Mouse (Mus musculus) limb, embryonic 13.5 days (tissue): ENCODE data around the gene Gm21731. TPM values are rescaled to one million over a fixed set of nuclear protein-coding genes. Genes with fewer than 3 reads are reported as not detected.
"Not testable (repeated sequence)": the region's sequence is repeated elsewhere in the genome, so short reads cannot be mapped to it uniquely, and the experiment has no call there.

Source experiments
- ATAC-seq: fragments of 200-750 bp; cut with Nextera tagmentation; 2 replicates; pipeline ENCODE4 v1.8.0; 2017; ENCODE audit warnings: low read depth, moderate number of reproducible peaks, moderate TSS enrichment; ENCODE audit not compliant: low FRiP score
- H3K27ac ChIP-seq: fragments of 300-500 bp; sonication (generic); 2 replicates; pipeline ENCODE4 v1.5.1; 2015; ENCODE audit warnings: inconsistent platforms, mild to moderate bottlenecking, moderate library complexity
- H3K27me3 ChIP-seq: fragments of 300-500 bp; sonication (generic); 2 replicates; pipeline ENCODE4 v1.6.1; 2015; ENCODE audit warnings: mild to moderate bottlenecking, inconsistent platforms
- H3K36me3 ChIP-seq: fragments of 300-500 bp; sonication (generic); 2 replicates; pipeline ENCODE4 v1.6.1; 2015; ENCODE audit warnings: inconsistent platforms, mild to moderate bottlenecking, moderate library complexity
- H3K4me1 ChIP-seq: fragments of 300-500 bp; sonication (generic); 2 replicates; pipeline ENCODE4 v1.6.1; 2015; ENCODE audit warnings: inconsistent platforms
- H3K4me2 ChIP-seq: fragments of 300-500 bp; sonication (generic); replicated peaks from 2 replicates; pipeline ENCODE4 v1.6.1; 2015; ENCODE audit warnings: inconsistent platforms, mild to moderate bottlenecking, moderate library complexity
- H3K4me3 ChIP-seq: fragments of 300-500 bp; sonication (generic); 2 replicates; pipeline ENCODE4 v1.5.1; 2015; ENCODE audit warnings: moderate library complexity, mild to moderate bottlenecking, inconsistent platforms
- H3K9ac ChIP-seq: fragments of 300-500 bp; sonication (generic); 2 replicates; pipeline ENCODE4 v1.6.1; 2015; ENCODE audit warnings: mild to moderate bottlenecking, inconsistent platforms
- H3K9me3 ChIP-seq: fragments of 300-500 bp; sonication (generic); 2 replicates; pipeline ENCODE4 v1.6.1; 2016; ENCODE audit warnings: inconsistent platforms
- WGBS: fragments of 180-500 bp; shearing (Covaris S2); methylation state at CpG from one replicate; pipeline ENCODE4 v1.1.7; 2015; 5-methylcytosine and 5-hydroxymethylcytosine counted together
- polyA plus RNA-seq: library from polyadenylated mRNA; unstranded; fragments of >200 nt; fragmentation: Nextera tagmentation; extraction: Ambion mirVana; gene quantifications from 2 replicates; pipeline ENCODE4 v1.2.1, GENCODE M21; 2015

The Gm21731 gene
- not detected in 2 replicates for polyA plus RNA-seq

GRCm38 (mm10) chr13:120238811-120239210 lies at the start of gene Gm21731:
TSS of gene Gm21731 (plus strand) at chr13:120239111.
- not testable (repeated sequence) for ATAC-seq, H3K4me2 ChIP-seq, H3K27me3 ChIP-seq, H3K4me3 ChIP-seq, H3K36me3 ChIP-seq, H3K27ac ChIP-seq, H3K4me1 ChIP-seq, H3K9me3 ChIP-seq, H3K9ac ChIP-seq

GRCm38 (mm10) chr13:120196189-120196821 lies 42.6 kb upstream of the Gm21731 start:
- not testable (repeated sequence) for H3K4me3 ChIP-seq, ATAC-seq, H3K9me3 ChIP-seq, H3K27ac ChIP-seq, H3K27me3 ChIP-seq, H3K4me2 ChIP-seq, H3K4me1 ChIP-seq, H3K9ac ChIP-seq, H3K36me3 ChIP-seq
- WGBS = 69% methylated on average over 7 of the region's 8 CpGs

- not testable (repeated sequence) for H3K27me3 ChIP-seq, H3K27ac ChIP-seq, H3K9me3 ChIP-seq, H3K4me3 ChIP-seq, ATAC-seq, H3K9ac ChIP-seq, H3K36me3 ChIP-seq, H3K4me1 ChIP-seq, H3K4me2 ChIP-seq
- no CpG with 5 or more reads among the region's 2 CpGs for WGBS
These were observed 23.1 kb upstream of the Gm21731 start, which contains the start of gene Gm21762 for GRCm38 (mm10) chr13:120215847-120216246. TSS of gene Gm21762 (minus strand) at chr13:120215947.

GRCm38 (mm10) chr13:120220922-120221321 lies 18.0 kb upstream of the Gm21731 start:
- not testable (repeated sequence) for H3K27ac ChIP-seq, H3K4me1 ChIP-seq, H3K4me2 ChIP-seq, H3K9me3 ChIP-seq, H3K4me3 ChIP-seq, H3K27me3 ChIP-seq, H3K36me3 ChIP-seq, ATAC-seq, H3K9ac ChIP-seq
- WGBS = 82% methylated on average over 5 of the region's 5 CpGs

GRCm38 (mm10) chr13:120223012-120223659 lies 15.8 kb upstream of the Gm21731 start:
- H3K4me2 ChIP-seq, H3K9ac ChIP-seq, H3K4me3 ChIP-seq, H3K4me1 ChIP-seq, H3K27ac ChIP-seq, ATAC-seq, H3K9me3 ChIP-seq, H3K36me3 ChIP-seq, H3K27me3 ChIP-seq: not testable (repeated sequence)
- 94% methylated on average over 16 of the region's 25 CpGs for WGBS

- WGBS = 96% methylated on average over 17 of the region's 17 CpGs
- not testable (repeated sequence) for ATAC-seq
These were observed 7.1 kb upstream of the Gm21731 start for GRCm38 (mm10) chr13:120231798-120232197.

GRCm38 (mm10) chr13:120232447-120233049 lies 6.4 kb upstream of the Gm21731 start:
- H3K27me3 ChIP-seq, H3K36me3 ChIP-seq, H3K9ac ChIP-seq, H3K9me3 ChIP-seq, H3K4me3 ChIP-seq, H3K4me2 ChIP-seq, H3K4me1 ChIP-seq, H3K27ac ChIP-seq, ATAC-seq: not testable (repeated sequence)
- 75% methylated on average over 13 of the region's 25 CpGs for WGBS

More at GRCm38 (mm10) chr13:120231798-120232197, 7.1 kb upstream of the Gm21731 start:
- H3K9me3 ChIP-seq, H3K9ac ChIP-seq, H3K4me1 ChIP-seq, H3K4me3 ChIP-seq, H3K4me2 ChIP-seq, H3K36me3 ChIP-seq, H3K27ac ChIP-seq, H3K27me3 ChIP-seq: not testable (repeated sequence)

- H3K4me3 ChIP-seq, H3K27me3 ChIP-seq, H3K27ac ChIP-seq: not testable (repeated sequence)
These were observed 12.5 kb downstream of the Gm21731 start for GRCm38 (mm10) chr13:120251208-120251924.

GRCm38 (mm10) chr13:120258817-120259658 lies 20.1 kb downstream of the Gm21731 start:
- not testable (repeated sequence) for H3K4me3 ChIP-seq, H3K36me3 ChIP-seq, H3K4me2 ChIP-seq, H3K4me1 ChIP-seq, H3K9ac ChIP-seq, H3K27me3 ChIP-seq, H3K27ac ChIP-seq, H3K9me3 ChIP-seq, ATAC-seq
- WGBS = 94% methylated on average over 3 of the region's 3 CpGs

More at GRCm38 (mm10) chr13:120251208-120251924, 12.5 kb downstream of the Gm21731 start:
- not testable (repeated sequence) for H3K4me2 ChIP-seq, H3K36me3 ChIP-seq, H3K9ac ChIP-seq, ATAC-seq, H3K4me1 ChIP-seq, H3K9me3 ChIP-seq
- 66% methylated on average over 2 of the region's 3 CpGs for WGBS

GRCm38 (mm10) chr13:120259718-120260117 lies 20.8 kb downstream of the Gm21731 start:
- 78% methylated on average over 3 of the region's 3 CpGs for WGBS
- H3K36me3 ChIP-seq, H3K4me2 ChIP-seq, H3K27me3 ChIP-seq, H3K4me3 ChIP-seq, H3K27ac ChIP-seq, ATAC-seq, H3K4me1 ChIP-seq, H3K9ac ChIP-seq, H3K9me3 ChIP-seq: not testable (repeated sequence)

GRCm38 (mm10) chr13:120262870-120263269 lies 24.0 kb downstream of the Gm21731 start, which contains the start of gene AF067061:
TSS of gene AF067061 (plus strand) at chr13:120263114.
- not testable (repeated sequence) for H3K9me3 ChIP-seq, H3K4me1 ChIP-seq, H3K36me3 ChIP-seq, H3K27ac ChIP-seq, H3K9ac ChIP-seq, ATAC-seq, H3K4me3 ChIP-seq, H3K27me3 ChIP-seq, H3K4me2 ChIP-seq
- 91% methylated on average over 2 of the region's 2 CpGs for WGBS
